Mouse (Mus musculus) kidney, embryonic 15.5 days (tissue): Measurements from ENCODE around the gene Plekha1. TPM values are rescaled to one million over a fixed set of nuclear protein-coding genes. Genes with fewer than 3 reads are reported as not detected.
A peak's percentile ranks its signal among the peaks of the same experiment; 100 is the strongest.

ENCODE experiments used
- ATAC-seq: fragments of 200-750 bp; cut with Nextera tagmentation; replicated peaks from 2 replicates; pipeline ENCODE4 v1.8.0; 2017; ENCODE audit warnings: moderate TSS enrichment; ENCODE audit not compliant: low FRiP score
- H3K27ac ChIP-seq: fragments of 300-500 bp; sonication (generic); 2 replicates; pipeline ENCODE4 v1.5.1; 2015; ENCODE audit warnings: mild to moderate bottlenecking, inconsistent platforms
- H3K27me3 ChIP-seq: fragments of 300-500 bp; sonication (generic); 2 replicates; pipeline ENCODE4 v1.6.1; 2015; ENCODE audit warnings: inconsistent platforms
- H3K36me3 ChIP-seq: fragments of 300-500 bp; sonication (generic); 2 replicates; pipeline ENCODE4 v1.6.1; 2015; ENCODE audit warnings: inconsistent platforms
- H3K4me1 ChIP-seq: fragments of 300-500 bp; sonication (generic); 2 replicates; pipeline ENCODE4 v1.6.1; 2015; ENCODE audit warnings: inconsistent platforms
- H3K4me2 ChIP-seq: fragments of 300-500 bp; sonication (generic); 2 replicates; pipeline ENCODE4 v1.6.1; 2015; ENCODE audit warnings: moderate library complexity, mild to moderate bottlenecking, inconsistent platforms
- H3K4me3 ChIP-seq: fragments of 300-500 bp; sonication (generic); replicated peaks from 2 replicates; pipeline ENCODE4 v1.5.1; 2015; ENCODE audit warnings: mild to moderate bottlenecking, inconsistent platforms
- H3K9ac ChIP-seq: fragments of 300-500 bp; sonication (generic); 2 replicates; pipeline ENCODE4 v1.6.1; 2015; ENCODE audit warnings: mild to moderate bottlenecking, inconsistent platforms
- H3K9me3 ChIP-seq: fragments of 300-500 bp; sonication (generic); replicated peaks from 2 replicates; pipeline ENCODE4 v1.6.1; 2016; ENCODE audit warnings: inconsistent platforms
- WGBS: fragments of 180-500 bp; shearing (Covaris S2); methylation state at CpG from one replicate; pipeline ENCODE4 v1.1.7; 2015; ENCODE audit warnings: mixed read lengths; 5-methylcytosine and 5-hydroxymethylcytosine counted together
- polyA plus RNA-seq: library from polyadenylated mRNA; unstranded; fragments of >200 nt; fragmentation: Nextera tagmentation; extraction: Ambion mirVana; gene quantifications from 2 replicates; pipeline ENCODE4 v1.2.1, GENCODE M21; 2015

Plekha1 gene
- polyA plus RNA-seq, 1 experiment from 2014 or later: 76.5 TPM

GRCm38 (mm10) chr7:130945730-130946129 lies 80.2 kb downstream of the Plekha1 start:
- 95% methylated on average over 3 of the region's 3 CpGs for WGBS
- ATAC-seq: no peak
- Histone ChIP-seq H3K4me2 (no peak overlapping the region), H3K27ac (no peak overlapping the region), H3K27me3 (no peaks in the 10 kb centered on the region), H3K4me3 (no peak overlapping the region), H3K9me3 (no peaks in the 10 kb centered on the region), H3K9ac (no peak overlapping the region), H3K4me1 (peaks cover 7% of the 10 kb centered on the region), H3K36me3 (no peaks in the 10 kb centered on the region)

GRCm38 (mm10) chr7:130946303-130946702 lies 80.7 kb downstream of the Plekha1 start:
- H3K9me3 ChIP-seq: no peaks in the 10 kb centered on the region
- H3K4me3 ChIP-seq: no peak overlapping the region
- WGBS: 84% methylated on average over 12 of the region's 12 CpGs
- no peak overlapping the region for H3K27ac ChIP-seq
- no peak overlapping the region for H3K9ac ChIP-seq
- peaks cover 7% of the 10 kb centered on the region for H3K4me1 ChIP-seq
- ATAC-seq: no peak
- no peaks in the 10 kb centered on the region for H3K36me3 ChIP-seq
- no peak overlapping the region for H3K4me2 ChIP-seq
- no peaks in the 10 kb centered on the region for H3K27me3 ChIP-seq

DNA sequence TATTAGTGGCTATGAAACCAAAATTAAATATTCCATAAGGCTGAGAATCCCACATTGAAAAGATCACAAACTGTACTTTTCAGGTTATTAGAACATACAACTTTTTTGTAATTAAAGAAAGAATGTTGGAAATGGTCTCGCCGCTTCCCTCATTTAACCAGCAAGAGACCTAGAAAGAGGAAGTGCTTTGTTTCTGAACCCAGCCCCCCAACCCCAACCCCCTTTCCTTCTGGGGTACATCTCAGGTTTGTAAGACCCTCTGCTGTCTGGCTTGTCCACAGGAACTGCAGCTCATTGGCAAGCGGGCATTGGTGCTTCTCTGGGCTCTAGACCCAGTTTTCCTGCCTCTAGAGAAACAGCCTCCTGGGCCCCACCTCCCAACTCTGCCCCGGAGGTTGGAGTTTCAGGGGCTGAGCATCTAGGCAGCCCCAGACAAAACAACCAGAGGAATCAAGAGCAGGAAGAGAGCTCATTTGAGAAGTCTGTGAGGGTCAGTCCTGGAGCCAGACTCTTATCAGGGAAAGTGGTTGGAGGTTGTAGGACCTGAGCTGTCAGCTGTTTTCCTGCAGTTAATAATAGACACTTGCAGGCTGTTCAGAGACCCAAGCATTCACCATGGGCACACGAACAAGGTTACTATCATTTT lies 83.1 kb downstream of the Plekha1 start:
- ATAC-seq: no peak; the same call in 1 of the 2 replicates
- Histone ChIP-seq H3K9ac (no peak overlapping the region), H3K36me3 (no peaks in the 10 kb centered on the region), H3K9me3 (no peaks in the 10 kb centered on the region), H3K27me3 (no peaks in the 10 kb centered on the region), H3K4me3 (no peak overlapping the region), H3K27ac (peak overlapping the region; percentile 11; the same call in 1 of the 2 replicates), H3K4me1 (peaks cover 7% of the 10 kb centered on the region), H3K4me2 (no peak overlapping the region)
- 53% methylated on average over 5 of the region's 5 CpGs for WGBS

DNA sequence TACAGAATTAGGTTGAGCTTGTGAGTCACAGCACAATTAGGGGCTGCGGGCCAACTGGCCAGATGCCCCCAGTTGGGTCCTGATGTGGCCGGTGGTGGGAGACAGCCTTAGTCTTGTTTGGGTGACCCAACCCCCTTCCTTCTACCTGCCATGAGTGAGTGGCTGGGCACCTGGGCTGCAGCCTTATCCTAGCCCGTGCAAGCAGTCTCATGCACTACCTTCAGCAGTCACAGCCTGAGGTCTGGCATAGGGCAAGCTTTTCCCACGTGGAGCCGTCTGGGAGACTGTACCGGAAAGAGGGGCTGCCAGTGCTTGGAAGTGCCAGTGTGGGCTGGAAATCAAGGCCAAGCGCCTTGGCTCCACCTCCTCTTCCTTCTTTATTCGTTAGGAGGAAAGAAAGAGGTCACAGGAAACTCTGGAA lies 83.8 kb downstream of the Plekha1 start:
- Histone ChIP-seq H3K4me3 (no peak overlapping the region), H3K9ac (no peak overlapping the region), H3K4me2 (no peak overlapping the region), H3K4me1 (peaks cover 7% of the 10 kb centered on the region), H3K27ac (no peak overlapping the region), H3K9me3 (no peaks in the 10 kb centered on the region), H3K36me3 (no peaks in the 10 kb centered on the region), H3K27me3 (no peaks in the 10 kb centered on the region)
- WGBS: 43% methylated on average over 7 of the region's 8 CpGs
- ATAC-seq: no peak; the same call in 1 of the 2 replicates

DNA sequence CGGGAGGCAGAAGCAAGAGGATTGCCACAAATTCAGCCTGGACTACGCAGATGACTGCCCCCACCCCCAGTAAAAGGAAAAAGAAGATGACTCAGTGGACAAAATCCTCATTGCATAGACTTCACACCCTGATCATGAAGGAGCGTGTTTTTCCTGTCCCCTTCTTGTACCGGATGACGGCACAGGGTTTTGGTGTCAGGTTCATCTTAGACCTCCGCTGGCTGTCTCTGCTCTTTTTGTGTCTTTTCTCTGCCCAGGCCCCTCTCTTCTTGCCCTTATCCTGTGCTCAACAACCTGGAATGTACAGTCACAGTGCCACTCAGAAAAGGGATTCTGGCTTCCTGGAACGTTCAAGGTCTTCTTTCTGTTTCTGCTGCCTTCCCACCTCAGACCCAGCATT lies 84.9 kb downstream of the Plekha1 start:
- Histone ChIP-seq H3K4me2 (no peak overlapping the region), H3K4me1 (peaks cover 7% of the 10 kb centered on the region), H3K4me3 (no peak overlapping the region), H3K27me3 (no peaks in the 10 kb centered on the region), H3K27ac (no peak overlapping the region), H3K36me3 (no peaks in the 10 kb centered on the region), H3K9me3 (no peaks in the 10 kb centered on the region), H3K9ac (no peak overlapping the region)
- 79% methylated on average over 7 of the region's 7 CpGs for WGBS
- ATAC-seq: no peak

- Histone ChIP-seq H3K9ac (no peak overlapping the region), H3K9me3 (no peaks in the 10 kb centered on the region), H3K4me3 (no peak overlapping the region), H3K27ac (no peak overlapping the region), H3K4me2 (no peak overlapping the region), H3K27me3 (no peaks in the 10 kb centered on the region), H3K4me1 (peaks cover 7% of the 10 kb centered on the region), H3K36me3 (no peaks in the 10 kb centered on the region)
- ATAC-seq: no peak
- 89% methylated on average over 5 of the region's 5 CpGs for WGBS
These were observed 85.4 kb downstream of the Plekha1 start for GRCm38 (mm10) chr7:130951004-130951403.

DNA sequence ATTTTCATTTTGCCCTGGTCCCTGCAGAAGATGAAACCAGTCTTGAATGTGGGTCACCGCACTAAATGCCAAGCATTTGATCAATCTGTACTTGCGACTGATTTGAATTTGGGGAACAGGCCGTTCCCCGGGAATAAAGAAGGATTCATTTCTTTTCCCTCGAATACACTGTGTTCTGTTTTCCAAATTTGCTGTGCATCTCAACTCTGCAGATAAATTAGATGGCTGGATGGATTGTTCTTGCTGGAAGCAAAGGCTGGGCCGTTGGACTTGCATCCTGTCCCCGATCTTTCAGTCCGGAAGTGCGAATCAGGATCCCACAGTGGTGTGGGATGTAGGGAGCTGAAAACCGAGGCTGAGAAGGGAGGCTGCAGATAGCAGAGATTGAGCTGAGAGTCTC lies 87.8 kb downstream of the Plekha1 start:
- Histone ChIP-seq H3K4me3 (no peak overlapping the region), H3K36me3 (no peaks in the 10 kb centered on the region), H3K27ac (no peak overlapping the region), H3K4me2 (no peak overlapping the region), H3K4me1 (peaks cover 7% of the 10 kb centered on the region), H3K27me3 (no peaks in the 10 kb centered on the region), H3K9ac (no peak overlapping the region), H3K9me3 (no peaks in the 10 kb centered on the region)
- no peak for ATAC-seq
- 93% methylated on average over 10 of the region's 10 CpGs for WGBS

GRCm38 (mm10) chr7:130954177-130954601 lies 88.6 kb downstream of the Plekha1 start:
- H3K27ac ChIP-seq: no peak overlapping the region
- no peak for ATAC-seq
- H3K4me2 ChIP-seq: no peak overlapping the region
- no peak overlapping the region for H3K9ac ChIP-seq
- no peak overlapping the region for H3K4me3 ChIP-seq
- peaks cover 3% of the 10 kb centered on the region for H3K4me1 ChIP-seq
- H3K9me3 ChIP-seq: no peaks in the 10 kb centered on the region
- 89% methylated on average over 10 of the region's 10 CpGs for WGBS
- no peaks in the 10 kb centered on the region for H3K27me3 ChIP-seq
- H3K36me3 ChIP-seq: no peaks in the 10 kb centered on the region

GRCm38 (mm10) chr7:130958551-130958950 lies 93.0 kb downstream of the Plekha1 start:
- 70% methylated on average over 7 of the region's 7 CpGs for WGBS
- Histone ChIP-seq H3K36me3 (no peaks in the 10 kb centered on the region), H3K27ac (no peak overlapping the region), H3K9ac (no peak overlapping the region), H3K4me3 (no peak overlapping the region), H3K27me3 (no peaks in the 10 kb centered on the region; the same call in 1 of the 2 replicates), H3K4me2 (no peak overlapping the region), H3K4me1 (no peaks in the 10 kb centered on the region), H3K9me3 (no peaks in the 10 kb centered on the region)
- no peak for ATAC-seq

GRCm38 (mm10) chr7:130959868-130960267 lies 94.3 kb downstream of the Plekha1 start:
- no peaks in the 10 kb centered on the region for H3K36me3 ChIP-seq
- H3K27me3 ChIP-seq: no peaks in the 10 kb centered on the region; the same call in 1 of the 2 replicates
- no peak for ATAC-seq
- 57% methylated on average over 7 of the region's 7 CpGs for WGBS
- no peak overlapping the region for H3K27ac ChIP-seq
- no peak overlapping the region for H3K9ac ChIP-seq
- no peak overlapping the region for H3K4me2 ChIP-seq
- no peaks in the 10 kb centered on the region for H3K9me3 ChIP-seq
- peaks cover 5% of the 10 kb centered on the region for H3K4me1 ChIP-seq
- H3K4me3 ChIP-seq: no peak overlapping the region

- no peak overlapping the region for H3K4me2 ChIP-seq
- H3K9me3 ChIP-seq: no peaks in the 10 kb centered on the region
- H3K27ac ChIP-seq: no peak overlapping the region
- no peak for ATAC-seq
- WGBS: 65% methylated on average over 6 of the region's 6 CpGs
- peaks cover 15% of the 10 kb centered on the region for H3K4me1 ChIP-seq
- no peaks in the 10 kb centered on the region for H3K36me3 ChIP-seq
- H3K9ac ChIP-seq: no peak overlapping the region
- H3K27me3 ChIP-seq: no peaks in the 10 kb centered on the region; the same call in 1 of the 2 replicates
- no peak overlapping the region for H3K4me3 ChIP-seq
These were observed 95.9 kb downstream of the Plekha1 start for GRCm38 (mm10) chr7:130961429-130961828.
